Mouse (Mus musculus) intestine, embryonic 16.5 days (tissue): ENCODE results near the gene Krtap7-1. TPM values are rescaled to one million over a fixed set of nuclear protein-coding genes. Genes with fewer than 3 reads are reported as not detected.

ENCODE experiments used
- ATAC-seq: fragments of 200-750 bp; cut with Nextera tagmentation; 2 replicates; pipeline ENCODE4 v1.8.0; 2017; ENCODE audit warnings: moderate TSS enrichment, moderate library complexity
- H3K27ac ChIP-seq: fragments of 300-500 bp; sonication (generic); 2 replicates; pipeline ENCODE4 v1.5.1; 2014; ENCODE audit warnings: mild to moderate bottlenecking, low read length
- H3K27me3 ChIP-seq: fragments of 300-500 bp; sonication (generic); replicated peaks from 2 replicates; pipeline ENCODE4 v1.6.1; 2014; ENCODE audit warnings: low read length, control low read depth, mixed read lengths; ENCODE audit not compliant: control insufficient read depth, insufficient read depth
- H3K36me3 ChIP-seq: fragments of 300-500 bp; sonication (generic); 2 replicates; pipeline ENCODE4 v1.6.1; 2014; ENCODE audit warnings: low read length, control low read depth; ENCODE audit not compliant: control insufficient read depth, insufficient read depth
- H3K4me1 ChIP-seq: fragments of 300-500 bp; sonication (generic); 2 replicates; pipeline ENCODE4 v1.6.1; 2014; ENCODE audit warnings: low read length, control low read depth, mixed read lengths; ENCODE audit not compliant: control insufficient read depth, insufficient read depth
- H3K4me2 ChIP-seq: fragments of 300-500 bp; sonication (generic); 2 replicates; pipeline ENCODE4 v1.6.1; 2014; ENCODE audit warnings: low read depth, low read length, control low read depth
- H3K4me3 ChIP-seq: fragments of 300-500 bp; sonication (generic); 2 replicates; pipeline ENCODE4 v1.5.1; 2014; ENCODE audit warnings: mild to moderate bottlenecking, low read length
- H3K9ac ChIP-seq: fragments of 300-500 bp; sonication (generic); 2 replicates; pipeline ENCODE4 v1.6.1; 2014; ENCODE audit warnings: low read depth, low read length
- H3K9me3 ChIP-seq: fragments of 300-500 bp; sonication (generic); 2 replicates; pipeline ENCODE4 v1.6.1; 2016; ENCODE audit warnings: low read length, control low read depth; ENCODE audit not compliant: control insufficient read depth
- WGBS: fragments of 180-500 bp; shearing (Covaris S2); extraction: QIAGEN DNeasy Blood & Tissue Kit; methylation state at CpG from one replicate; pipeline ENCODE4 v1.1.7; 2014; 5-methylcytosine and 5-hydroxymethylcytosine counted together
- polyA plus RNA-seq: library from polyadenylated mRNA; unstranded; fragments of >200 nt; fragmentation: Nextera tagmentation; extraction: Ambion mirVana; gene quantifications from 2 replicates; pipeline ENCODE4 v1.2.1, GENCODE M21; 2015

The Krtap7-1 gene
- polyA plus RNA-seq = not detected in 2 replicates

DNA sequence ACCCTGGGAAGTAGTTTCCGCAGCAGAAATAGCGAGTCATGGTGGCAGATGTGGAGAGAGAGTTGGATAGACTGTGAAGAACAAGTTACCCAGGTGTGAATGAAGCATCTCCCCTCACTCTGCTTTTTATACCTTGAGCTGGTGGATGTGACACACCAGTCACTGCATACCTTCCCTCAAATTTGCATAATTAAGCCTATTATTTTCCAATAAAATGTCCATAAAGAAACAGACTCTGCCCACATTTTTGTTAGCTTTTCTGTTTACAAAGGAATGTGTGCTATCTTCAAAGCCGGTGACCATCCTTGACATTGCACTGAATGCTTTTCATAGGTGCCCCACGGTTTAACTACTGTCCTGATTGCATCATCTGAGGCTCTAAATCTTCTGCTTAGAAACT, at the start of gene Krtap7-1:
Gene Krtap7-1 (minus strand): TSS at position 101 of the 400 bp plus-strand sequence.
- H3K4me1 ChIP-seq = no peaks in the 10 kb centered on the region
- H3K4me2 ChIP-seq = no peak within 1 kb of the TSS
- no peak within 1 kb of the TSS for H3K9ac ChIP-seq
- no peaks in the 10 kb centered on the region for H3K27me3 ChIP-seq
- WGBS = 83% methylated on average over 4 of the region's 4 CpGs
- H3K9me3 ChIP-seq = no peaks in the 10 kb centered on the region
- no peak within 1 kb of the TSS for H3K4me3 ChIP-seq
- no peak for ATAC-seq
- H3K36me3 ChIP-seq = no peaks in the 10 kb centered on the region
- no peak within 1 kb of the TSS for H3K27ac ChIP-seq

DNA sequence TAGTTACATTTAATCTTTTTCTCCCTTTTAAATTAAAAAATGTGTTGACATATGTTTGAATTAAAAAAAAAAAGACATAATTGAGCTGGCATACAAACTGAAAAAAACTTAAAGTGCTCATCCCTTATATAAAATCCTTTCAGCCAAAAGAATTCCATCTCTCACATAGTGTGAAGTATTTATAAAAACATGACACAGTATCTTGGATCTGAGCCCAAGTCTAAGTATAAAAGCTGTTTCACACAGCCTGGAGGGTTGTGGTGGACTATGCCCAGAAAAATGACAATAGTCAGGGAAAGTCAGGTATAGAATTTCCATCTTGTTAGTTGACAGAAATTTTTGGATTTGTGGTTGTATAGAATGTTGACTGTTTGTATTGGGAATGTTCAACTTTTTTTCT, 42.2 kb upstream of the Krtap7-1 start:
- no peak for ATAC-seq
- Histone ChIP-seq H3K4me3 (no peak overlapping the region), H3K27ac (no peak overlapping the region), H3K36me3 (no peaks in the 10 kb centered on the region), H3K27me3 (no peaks in the 10 kb centered on the region), H3K9me3 (no peaks in the 10 kb centered on the region), H3K4me1 (no peaks in the 10 kb centered on the region), H3K9ac (no peak overlapping the region), H3K4me2 (no peak overlapping the region)

DNA sequence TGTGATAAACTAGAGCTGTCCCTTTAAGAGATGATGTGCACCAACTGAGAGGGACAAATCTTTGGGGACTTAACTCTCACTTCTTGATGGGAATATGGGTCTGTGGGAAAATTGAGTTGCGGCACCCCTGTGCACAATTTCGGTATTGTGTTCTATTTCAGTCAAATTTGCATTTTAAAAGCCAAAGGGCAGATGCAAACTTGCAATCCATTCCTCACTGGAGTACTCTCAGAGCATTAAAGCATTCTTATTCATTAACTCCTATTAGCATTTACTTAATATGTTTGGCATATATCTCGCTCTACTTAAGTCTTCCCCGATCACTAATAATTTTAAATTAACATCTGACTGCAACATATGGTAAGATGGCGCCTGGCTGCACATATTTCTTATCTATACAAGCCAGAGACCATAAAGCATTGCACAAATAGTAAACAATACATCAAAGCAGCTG, 29.9 kb upstream of the Krtap7-1 start:
- 68% methylated on average over 5 of the region's 5 CpGs for WGBS

DNA sequence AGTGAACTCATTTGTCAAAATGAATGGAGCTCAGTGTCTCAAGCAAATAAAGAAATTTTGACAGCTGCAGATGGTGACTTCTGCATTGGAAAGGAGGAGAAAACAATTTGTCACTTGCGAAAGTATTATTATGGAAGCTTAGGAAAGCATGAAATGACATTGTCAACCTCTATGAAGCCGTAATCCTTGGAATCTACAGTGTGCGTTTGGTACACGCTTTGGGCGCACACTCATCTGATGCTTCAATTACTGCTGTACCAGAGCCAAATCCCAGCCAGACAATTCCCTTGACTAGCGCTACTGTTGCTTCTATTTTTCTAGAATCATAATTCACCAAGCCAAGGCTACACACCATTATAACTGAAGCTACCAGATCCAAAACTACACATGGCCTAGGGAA, 29.2 kb upstream of the Krtap7-1 start:
- Histone ChIP-seq H3K4me1 (no peaks in the 10 kb centered on the region), H3K27me3 (no peaks in the 10 kb centered on the region), H3K27ac (no peak overlapping the region), H3K9ac (no peak overlapping the region), H3K9me3 (no peaks in the 10 kb centered on the region), H3K36me3 (no peaks in the 10 kb centered on the region), H3K4me3 (no peak overlapping the region), H3K4me2 (no peak overlapping the region)
- no peak for ATAC-seq
- WGBS = 90% methylated on average over 6 of the region's 6 CpGs

More for the DNA sequence above, 29.9 kb upstream of the Krtap7-1 start:
- Histone ChIP-seq H3K4me2 (no peak overlapping the region), H3K27me3 (no peaks in the 10 kb centered on the region), H3K9me3 (no peaks in the 10 kb centered on the region), H3K4me1 (no peaks in the 10 kb centered on the region), H3K27ac (no peak overlapping the region), H3K36me3 (no peaks in the 10 kb centered on the region), H3K4me3 (no peak overlapping the region), H3K9ac (no peak overlapping the region)
- ATAC-seq = no peak

DNA sequence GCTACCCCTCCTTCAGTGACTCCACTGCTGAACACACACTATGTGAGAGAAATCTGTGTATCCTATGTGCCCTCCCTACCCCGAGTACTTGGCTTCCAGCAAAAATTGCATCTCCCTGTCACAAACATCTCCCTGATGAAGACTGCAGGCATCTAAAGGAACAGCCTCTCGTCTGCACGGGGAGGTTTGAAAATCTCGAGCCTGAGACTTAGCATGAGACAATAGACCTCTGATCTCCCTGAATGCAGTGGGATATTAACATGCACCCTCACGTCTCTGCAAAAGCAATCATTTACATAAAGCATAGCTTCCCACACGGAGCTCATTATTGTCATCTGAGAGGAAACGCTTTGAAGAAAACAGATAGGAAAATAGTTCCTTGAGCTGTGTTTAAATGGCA, 22.4 kb upstream of the Krtap7-1 start:
- Histone ChIP-seq H3K4me1 (no peaks in the 10 kb centered on the region), H3K9ac (no peak overlapping the region), H3K27ac (no peak overlapping the region), H3K9me3 (no peaks in the 10 kb centered on the region), H3K27me3 (no peaks in the 10 kb centered on the region), H3K4me2 (no peak overlapping the region), H3K36me3 (no peaks in the 10 kb centered on the region), H3K4me3 (no peak overlapping the region)
- 36% methylated on average over 7 of the region's 7 CpGs for WGBS
- no peak for ATAC-seq

DNA sequence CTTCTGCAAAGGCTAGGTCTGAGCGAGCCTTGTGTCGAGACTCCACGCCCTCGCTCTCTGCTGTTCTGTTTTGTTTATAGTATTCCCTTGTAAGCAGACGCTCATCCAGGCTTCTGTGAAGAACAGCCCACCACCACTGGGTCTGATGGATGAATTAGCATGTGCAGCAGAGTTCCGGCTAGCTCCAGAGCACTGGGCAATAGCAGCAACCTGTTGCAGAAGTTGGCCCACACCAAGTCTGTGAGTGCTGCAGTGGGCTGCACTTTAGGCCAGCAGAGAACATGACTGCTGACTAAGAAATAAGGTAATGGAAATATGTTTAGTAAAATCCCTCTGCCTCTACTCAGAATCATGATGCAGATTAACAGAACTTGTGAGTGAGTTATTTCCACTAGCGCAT, 21.7 kb upstream of the Krtap7-1 start:
- Histone ChIP-seq H3K9ac (no peak overlapping the region), H3K4me3 (no peak overlapping the region), H3K27me3 (no peaks in the 10 kb centered on the region), H3K4me1 (no peaks in the 10 kb centered on the region), H3K9me3 (no peaks in the 10 kb centered on the region), H3K4me2 (no peak overlapping the region), H3K27ac (no peak overlapping the region), H3K36me3 (no peaks in the 10 kb centered on the region)
- 44% methylated on average over 7 of the region's 7 CpGs for WGBS
- ATAC-seq = no peak

DNA sequence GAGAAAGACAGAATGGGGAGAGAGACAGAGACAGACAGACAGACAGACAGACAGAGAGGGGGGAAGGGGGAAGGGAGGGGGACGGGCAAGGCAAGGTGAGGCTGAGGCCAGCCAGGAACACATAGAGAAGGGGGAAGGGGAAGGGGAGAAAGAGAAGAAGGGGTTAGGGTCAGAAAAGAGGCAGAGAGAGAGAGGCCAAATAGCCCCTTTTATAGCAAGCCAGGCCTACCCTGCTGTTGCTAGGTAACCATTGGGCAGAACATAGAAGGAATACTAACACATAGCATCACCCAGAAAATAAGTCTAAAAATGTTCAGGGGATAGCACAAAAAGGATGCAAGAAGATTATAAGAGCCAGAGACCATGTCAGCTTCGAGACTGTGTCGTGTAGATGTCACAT, 20.3 kb upstream of the Krtap7-1 start:
- 81% methylated on average over 3 of the region's 3 CpGs for WGBS
- no peak for ATAC-seq

DNA sequence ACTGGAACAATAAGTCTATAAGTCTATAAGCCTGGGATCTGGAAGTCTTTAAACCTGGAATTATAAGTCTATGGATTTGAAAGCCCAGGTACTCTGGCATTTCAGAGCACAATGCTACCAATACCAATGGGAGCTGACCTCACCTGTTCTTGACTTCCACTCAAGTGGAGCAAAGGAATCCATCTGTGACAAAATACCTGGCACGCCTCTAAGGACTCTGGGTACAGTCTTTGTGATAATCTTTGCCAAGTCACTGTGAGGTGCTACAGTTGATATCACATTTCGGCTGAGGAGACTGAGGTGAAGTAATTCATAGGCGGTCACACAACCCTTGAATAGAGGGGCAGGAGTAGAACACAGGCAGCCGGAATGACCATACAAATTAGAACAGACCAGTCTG, 12.9 kb upstream of the Krtap7-1 start:
- 90% methylated on average over 4 of the region's 4 CpGs for WGBS
- H3K36me3 ChIP-seq = no peaks in the 10 kb centered on the region
- no peaks in the 10 kb centered on the region for H3K9me3 ChIP-seq
- H3K4me2 ChIP-seq = no peak overlapping the region
- no peaks in the 10 kb centered on the region for H3K27me3 ChIP-seq
- no peak overlapping the region for H3K4me3 ChIP-seq
- H3K4me1 ChIP-seq = no peaks in the 10 kb centered on the region
- no peak overlapping the region for H3K27ac ChIP-seq
- no peak for ATAC-seq
- no peak overlapping the region for H3K9ac ChIP-seq

More for the DNA sequence above, 20.3 kb upstream of the Krtap7-1 start:
- Histone ChIP-seq H3K4me1 (no peaks in the 10 kb centered on the region), H3K9ac (no peak overlapping the region), H3K9me3 (no peaks in the 10 kb centered on the region), H3K4me3 (no peak overlapping the region), H3K36me3 (no peaks in the 10 kb centered on the region), H3K27me3 (no peaks in the 10 kb centered on the region), H3K4me2 (no peak overlapping the region), H3K27ac (no peak overlapping the region)

DNA sequence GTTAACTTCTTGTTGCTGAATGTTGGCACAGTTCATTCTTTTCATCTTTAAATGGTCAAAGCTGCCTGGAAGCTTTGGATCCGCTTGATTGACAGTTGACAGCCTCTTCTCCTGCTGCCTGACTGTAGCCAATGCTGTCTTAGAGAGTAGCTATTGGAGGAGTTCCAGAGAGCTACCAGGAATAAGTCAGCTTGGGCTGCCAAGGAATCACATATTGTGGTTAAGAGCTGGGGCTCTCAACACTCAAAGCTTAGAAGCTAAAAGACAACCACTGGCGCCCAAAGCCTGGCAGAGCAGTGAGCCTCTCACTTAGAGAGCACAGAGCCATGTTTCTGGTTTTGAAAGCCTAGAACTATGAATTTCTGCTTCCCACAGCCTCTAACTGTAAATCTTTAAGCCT, 12.4 kb upstream of the Krtap7-1 start:
- Histone ChIP-seq H3K36me3 (no peaks in the 10 kb centered on the region), H3K27ac (no peak overlapping the region), H3K9me3 (no peaks in the 10 kb centered on the region), H3K9ac (no peak overlapping the region), H3K4me2 (no peak overlapping the region), H3K4me3 (no peak overlapping the region), H3K27me3 (no peaks in the 10 kb centered on the region), H3K4me1 (no peaks in the 10 kb centered on the region)
- ATAC-seq = no peak
- 92% methylated on average over 2 of the region's 2 CpGs for WGBS

DNA sequence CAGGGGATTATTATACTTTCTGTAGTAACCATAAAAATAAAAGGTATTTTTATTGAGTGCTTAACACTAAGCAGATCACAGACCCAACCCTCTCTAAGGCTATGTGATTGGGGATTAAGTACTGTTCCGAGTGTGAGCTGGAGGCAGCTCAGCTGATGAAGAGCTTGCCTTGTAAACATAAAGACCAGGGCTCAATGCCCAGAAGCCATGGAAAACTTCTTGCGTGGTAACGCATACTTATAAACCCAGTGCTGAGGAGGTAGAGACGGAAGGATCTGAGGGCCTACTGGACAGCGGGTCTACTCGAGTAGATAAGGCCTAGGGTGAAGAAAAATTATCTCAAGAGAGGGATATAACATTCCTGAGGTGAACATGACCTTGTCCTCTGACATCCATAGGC, 12.0 kb upstream of the Krtap7-1 start:
- WGBS = 85% methylated on average over 6 of the region's 6 CpGs

More for the DNA sequence above, 12.0 kb upstream of the Krtap7-1 start:
- Histone ChIP-seq H3K4me1 (no peaks in the 10 kb centered on the region), H3K36me3 (no peaks in the 10 kb centered on the region), H3K4me3 (no peak overlapping the region), H3K27me3 (no peaks in the 10 kb centered on the region), H3K4me2 (no peak overlapping the region), H3K27ac (no peak overlapping the region), H3K9ac (no peak overlapping the region), H3K9me3 (no peaks in the 10 kb centered on the region)
- ATAC-seq = no peak
